Mouse (Mus musculus): ENCODE measurements at regions not wholly inside any gene's neighbourhood (a gene's known extent, or its start where the extent isn't known, plus 50 kb on each side); places are given as distances from the start of the nearest gene placed in this dataset.

- TF ChIP-seq CTCF (IDR thresholded peaks at IDR 0.05; ENCODE audit: low read depth, low read length) (no peak), POLR2A (IDR thresholded peaks at IDR 0.05; ENCODE audit: extremely low read depth, insufficient read depth, low read length) (no peak)
These were observed 121.7 kb downstream of the Chic2 start for GRCm38 (mm10) chr5:74922881-74923280.

Data from liver, adult 2 months (tissue).